Mouse (Mus musculus) CH12.LX (cell line): ENCODE data around the gene Sac3d1.

Experiments
- CTCF ChIP-seq, 2 experiments: IDR thresholded peaks in 1 of 2; conservative IDR thresholded peaks in 1 of 2; 2 replicates each; pipeline ENCODE4 v1.5.1; 2011 to 2012; ENCODE audit warnings: low read depth in 2 of 2, low read length in 2 of 2, improper control_type of control experiment in 1 of 2, inconsistent platforms in 1 of 2, mild to moderate bottlenecking in 1 of 2, moderate library complexity in 1 of 2
- HCFC1 ChIP-seq: IDR thresholded peaks from 2 replicates; pipeline ENCODE4 v1.6.1; 2012; ENCODE audit warnings: low read depth, mild to moderate bottlenecking, inconsistent platforms, low read length, improper control_type of control experiment
- KAT2A ChIP-seq: IDR thresholded peaks from 2 replicates; pipeline ENCODE4 v1.6.1; 2012; ENCODE audit warnings: low read length, improper control_type of control experiment, inconsistent platforms; ENCODE audit not compliant: insufficient replicate concordance
- POLR2A ChIP-seq: IDR thresholded peaks from 2 replicates; pipeline ENCODE4 v1.6.1; 2011; ENCODE audit warnings: low read depth, mild to moderate bottlenecking, improper control_type of control experiment, low read length
- POLR2AphosphoS2 ChIP-seq: IDR thresholded peaks from 2 replicates; pipeline ENCODE4 v1.6.1; 2011; ENCODE audit warnings: low read depth, low read length, improper control_type of control experiment
- UBTF ChIP-seq: IDR thresholded peaks from 2 replicates; pipeline ENCODE4 v1.6.1; 2012; ENCODE audit warnings: low read depth, mild to moderate bottlenecking, inconsistent platforms, low read length, improper control_type of control experiment, moderate library complexity
- USF2 ChIP-seq: conservative IDR thresholded peaks from 2 replicates; pipeline ENCODE4 v1.6.1; 2011; ENCODE audit warnings: low read depth, low read length, improper control_type of control experiment
- ZC3H11A ChIP-seq: IDR thresholded peaks from 2 replicates; pipeline ENCODE4 v1.6.1; 2012; ENCODE audit warnings: low read depth, mild to moderate bottlenecking, inconsistent platforms, low read length, improper control_type of control experiment
- ZMIZ1 ChIP-seq: IDR thresholded peaks from 2 replicates; pipeline ENCODE4 v1.6.1; 2012; ENCODE audit warnings: low read depth, mild to moderate bottlenecking, inconsistent platforms, low read length, improper control_type of control experiment

DNA sequence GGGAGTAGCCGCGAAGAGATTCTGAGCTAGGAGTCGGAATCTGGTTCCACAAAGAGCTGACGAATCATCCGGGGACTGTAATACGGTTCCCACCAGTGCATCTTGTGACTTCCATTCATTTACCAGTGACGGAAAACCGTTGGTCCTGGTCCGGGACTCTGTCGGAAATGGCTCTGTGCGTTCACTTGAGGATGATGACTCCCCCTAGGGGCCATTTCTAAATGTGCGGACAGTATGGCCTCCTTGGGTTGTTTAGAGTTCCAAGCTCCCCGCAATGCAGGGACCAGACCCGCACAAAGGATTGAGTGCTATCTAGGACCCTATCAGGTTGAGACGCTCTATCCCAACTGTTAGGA lies 22.9 kb upstream of the Sac3d1 start, which contains the start of gene Arl2:
- TF ChIP-seq POLR2A (no peak), ZC3H11A (no peak), HCFC1 (peak; percentile 10; the same call in 1 of the 2 replicates), ZMIZ1 (no peak), USF2 (no peak), KAT2A (no peak), UBTF (no peak), POLR2AphosphoS2 (no peak), CTCF (conservative IDR thresholded peaks at IDR 0.05 in 1 of 2, IDR thresholded peaks at IDR 0.05 in 1 of 2; ENCODE audit: low read depth in 2 of 2, low read length in 2 of 2) (peak; percentile 60 to 70)
